Mouse (Mus musculus): Measurements from ENCODE around the gene Ldb1. TPM values are rescaled to one million over a fixed set of nuclear protein-coding genes. Genes with fewer than 3 reads are reported as not detected.

Ldb1 gene
- polyA plus RNA-seq, 1 experiment from 2014 or later, result 131 TPM

DNA sequence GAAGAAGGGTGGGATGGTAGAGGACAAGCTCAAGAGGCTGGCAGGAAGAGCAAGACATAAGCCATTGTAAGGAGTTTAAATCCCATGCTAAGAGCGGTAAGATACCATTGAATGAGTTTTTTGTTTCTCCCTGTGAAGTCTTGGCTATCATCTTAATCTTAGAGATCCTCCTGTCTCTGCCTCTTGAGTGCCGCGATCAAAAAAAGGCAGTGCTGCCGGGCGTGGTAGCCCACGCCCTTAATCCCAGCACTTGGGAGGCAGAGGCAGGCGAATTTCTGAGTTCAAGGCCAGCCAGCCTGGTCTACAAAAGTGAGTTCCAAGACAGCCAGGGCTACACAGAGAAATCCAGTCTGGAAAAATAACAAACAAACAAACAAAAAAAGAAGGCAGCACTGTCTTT, 13.5 kb upstream of the Ldb1 start:
- ATAC-seq (ENCODE audit: insufficient number of reproducible peaks, insufficient read depth, low FRiP score, low TSS enrichment), result no peak
- Histone ChIP-seq H3K9ac (no peak overlapping the region), H3K4me3 (no peak overlapping the region)

GRCm38 (mm10) chr19:46056947-46057607, 12.1 kb upstream of the Ldb1 start:
- Histone ChIP-seq H3K36me3 (peaks cover 5% of the 10 kb centered on the region), H3K4me3 (peak overlapping the region; percentile 86), H3K9me3 (no peaks in the 10 kb centered on the region), H3K4me2 (replicated peaks) (peak overlapping the region; percentile 56), H3K4me1 (peaks cover 17% of the 10 kb centered on the region), H3K9ac (peak overlapping the region; percentile 63), H3K27ac (peak overlapping the region; percentile 95), H3K27me3 (no peaks in the 10 kb centered on the region)
- peak; percentile 73 for ATAC-seq (ENCODE audit: insufficient number of reproducible peaks, insufficient read depth, low FRiP score, low TSS enrichment)
- 1% methylated on average over 40 of the region's 42 CpGs for WGBS

More for the DNA sequence above, 13.5 kb upstream of the Ldb1 start:
- Histone ChIP-seq H3K9me3 (no peaks in the 10 kb centered on the region), H3K36me3 (peaks cover 19% of the 10 kb centered on the region), H3K4me2 (replicated peaks) (peak overlapping the region; percentile 56), H3K27me3 (no peaks in the 10 kb centered on the region), H3K27ac (no peak overlapping the region), H3K4me1 (peaks cover 17% of the 10 kb centered on the region)
- 98% methylated on average over 7 of the region's 7 CpGs for WGBS

GRCm38 (mm10) chr19:46056388-46056946, 11.5 kb upstream of the Ldb1 start:
- peak overlapping the region; percentile 56 for H3K4me2 ChIP-seq (replicated peaks)
- no peaks in the 10 kb centered on the region for H3K27me3 ChIP-seq
- peak overlapping the region; percentile 86 for H3K4me3 ChIP-seq
- under 1% methylated on average over 52 of the region's 52 CpGs for WGBS
- peak overlapping the region; percentile 63 for H3K9ac ChIP-seq
- H3K4me1 ChIP-seq, result peaks cover 17% of the 10 kb centered on the region
- peak; percentile 94 for ATAC-seq (ENCODE audit: insufficient number of reproducible peaks, insufficient read depth, low FRiP score, low TSS enrichment)
- no peaks in the 10 kb centered on the region for H3K9me3 ChIP-seq
- peak overlapping the region; percentile 95 for H3K27ac ChIP-seq
- H3K36me3 ChIP-seq, result no peaks in the 10 kb centered on the region

DNA sequence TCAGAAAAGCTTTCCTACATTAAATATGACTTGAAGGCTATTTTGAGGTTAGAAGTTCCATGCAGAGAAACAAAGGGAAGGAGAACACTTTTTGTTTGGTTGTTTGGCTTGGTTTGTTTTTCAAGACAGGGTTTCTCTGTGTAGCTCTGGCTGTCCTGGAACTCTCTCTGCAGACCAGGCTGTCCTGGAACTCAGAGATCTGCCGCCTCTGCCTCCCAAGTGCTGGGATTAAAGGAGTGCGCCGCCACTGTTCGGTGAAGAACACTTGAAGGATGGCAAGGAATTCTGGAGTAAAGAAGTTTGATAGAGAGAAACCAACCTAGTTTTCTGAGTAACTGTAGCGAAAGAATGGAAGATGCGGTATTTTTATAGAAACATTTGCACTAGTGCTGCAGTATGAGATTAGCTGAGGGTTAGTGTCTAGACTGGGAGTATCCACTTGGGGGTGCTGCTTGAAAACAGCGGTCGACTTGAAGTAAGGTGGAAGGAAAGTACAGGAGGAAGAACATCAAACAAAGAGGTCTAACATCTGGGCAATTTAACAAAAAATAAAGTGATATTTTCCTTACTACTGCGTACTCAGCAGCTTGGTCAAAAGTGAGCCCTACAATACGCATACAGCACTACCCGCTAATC, 10.9 kb upstream of the Ldb1 start:
- Histone ChIP-seq H3K36me3 (no peaks in the 10 kb centered on the region), H3K9me3 (no peaks in the 10 kb centered on the region), H3K4me3 (peak overlapping the region; percentile 86), H3K4me1 (peaks cover 17% of the 10 kb centered on the region), H3K27ac (peak overlapping the region; percentile 95), H3K9ac (peak overlapping the region; percentile 4; the same call in 1 of the 2 replicates), H3K4me2 (replicated peaks) (peak overlapping the region; percentile 56), H3K27me3 (no peaks in the 10 kb centered on the region)
- WGBS, result 1% methylated on average over 11 of the region's 11 CpGs
- ATAC-seq (ENCODE audit: insufficient number of reproducible peaks, insufficient read depth, low FRiP score, low TSS enrichment), result peak; percentile 70

DNA sequence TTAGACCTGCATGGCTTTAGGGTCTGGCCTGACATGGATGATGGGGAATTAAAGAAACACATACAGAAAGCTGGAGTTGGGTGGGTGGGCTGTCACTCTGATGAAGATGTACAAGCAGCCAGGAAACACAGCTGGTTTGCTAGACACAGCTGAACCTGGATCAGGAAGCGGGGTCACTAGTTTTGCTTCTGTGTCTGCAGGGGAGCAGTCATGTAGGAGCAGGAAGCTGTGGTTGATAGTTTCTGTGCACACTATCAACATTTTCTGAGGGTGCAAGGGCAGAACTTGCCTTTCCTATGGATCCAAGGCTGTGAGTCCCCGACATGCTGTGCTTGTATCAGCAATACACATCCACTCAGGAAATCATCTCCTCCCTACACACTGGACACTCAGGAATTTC, 5.4 kb upstream of the Ldb1 start:
- H3K9me3 ChIP-seq, result no peaks in the 10 kb centered on the region
- WGBS, result 81% methylated on average over 2 of the region's 2 CpGs
- no peaks in the 10 kb centered on the region for H3K27me3 ChIP-seq
- no peak overlapping the region for H3K9ac ChIP-seq
- H3K4me2 ChIP-seq (replicated peaks), result no peak overlapping the region
- H3K27ac ChIP-seq, result no peak overlapping the region
- H3K4me3 ChIP-seq, result no peak overlapping the region
- peaks cover 12% of the 10 kb centered on the region for H3K4me1 ChIP-seq
- ATAC-seq (ENCODE audit: insufficient number of reproducible peaks, insufficient read depth, low FRiP score, low TSS enrichment), result no peak
- no peaks in the 10 kb centered on the region for H3K36me3 ChIP-seq

- H3K27me3 ChIP-seq, result no peaks in the 10 kb centered on the region
- no peak overlapping the region for H3K4me2 ChIP-seq (replicated peaks)
- no peak overlapping the region for H3K4me3 ChIP-seq
- 58% methylated on average over 4 of the region's 4 CpGs for WGBS
- no peak overlapping the region for H3K9ac ChIP-seq
- H3K9me3 ChIP-seq, result no peaks in the 10 kb centered on the region
- no peak for ATAC-seq (ENCODE audit: insufficient number of reproducible peaks, insufficient read depth, low FRiP score, low TSS enrichment)
- H3K4me1 ChIP-seq, result peaks cover 12% of the 10 kb centered on the region
- no peak overlapping the region for H3K27ac ChIP-seq
- no peaks in the 10 kb centered on the region for H3K36me3 ChIP-seq
Measured at GRCm38 (mm10) chr19:46049129-46049528, 4.1 kb upstream of the Ldb1 start.

GRCm38 (mm10) chr19:46047426-46047825, 2.4 kb upstream of the Ldb1 start:
- H3K36me3 ChIP-seq, result no peaks in the 10 kb centered on the region
- 23% methylated on average over 2 of the region's 2 CpGs for WGBS
- peaks cover 29% of the 10 kb centered on the region for H3K4me1 ChIP-seq
- H3K4me2 ChIP-seq (replicated peaks), result no peak overlapping the region
- ATAC-seq (ENCODE audit: insufficient number of reproducible peaks, insufficient read depth, low FRiP score, low TSS enrichment), result no peak
- no peaks in the 10 kb centered on the region for H3K27me3 ChIP-seq
- H3K9ac ChIP-seq, result no peak overlapping the region
- no peaks in the 10 kb centered on the region for H3K9me3 ChIP-seq
- H3K4me3 ChIP-seq, result no peak overlapping the region
- no peak overlapping the region for H3K27ac ChIP-seq

- ATAC-seq (ENCODE audit: insufficient number of reproducible peaks, insufficient read depth, low FRiP score, low TSS enrichment), result no peak
- Histone ChIP-seq H3K27ac (peak overlapping the region; percentile 99), H3K4me3 (no peak overlapping the region), H3K4me2 (replicated peaks) (peak overlapping the region; percentile 86), H3K36me3 (no peaks in the 10 kb centered on the region), H3K27me3 (no peaks in the 10 kb centered on the region), H3K9me3 (no peaks in the 10 kb centered on the region), H3K4me1 (peaks cover 37% of the 10 kb centered on the region), H3K9ac (no peak overlapping the region)
- 4% methylated on average over 10 of the region's 10 CpGs for WGBS
Measured at GRCm38 (mm10) chr19:46046621-46047025, 1.6 kb upstream of the Ldb1 start.

DNA sequence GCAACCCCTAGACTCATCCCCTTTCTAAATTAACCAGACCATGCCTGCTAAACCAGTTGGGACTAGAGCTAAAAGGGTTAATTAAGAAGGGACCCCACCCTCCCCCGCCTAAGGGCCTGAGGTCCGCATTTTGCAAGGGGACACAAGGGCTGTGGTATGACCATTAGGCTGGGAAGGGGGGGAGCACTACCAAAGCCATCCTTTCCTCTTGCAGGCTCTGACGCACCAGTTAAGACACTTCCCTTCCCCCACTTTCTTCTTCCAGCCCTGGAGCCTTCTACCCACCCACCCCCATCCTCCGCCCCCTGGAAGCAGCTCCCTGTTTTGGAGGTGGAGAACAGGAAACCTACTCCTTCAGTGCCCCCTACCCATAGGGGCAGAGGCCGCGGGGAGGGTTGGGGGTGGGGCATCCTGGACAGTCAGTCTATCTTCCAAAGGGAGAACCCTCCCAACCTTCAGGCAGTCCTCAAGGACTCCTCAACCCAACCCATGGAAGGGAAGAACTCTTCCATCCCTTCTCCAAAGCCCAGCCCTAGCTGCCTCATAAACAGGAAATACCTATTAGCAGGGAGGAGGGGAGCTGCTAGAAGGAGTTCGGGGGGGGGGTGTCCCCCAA, 790 bp upstream of the Ldb1 start:
- no peaks in the 10 kb centered on the region for H3K27me3 ChIP-seq
- peak overlapping the region; percentile 99 for H3K9ac ChIP-seq
- H3K27ac ChIP-seq, result peak overlapping the region; percentile 99
- peak overlapping the region; percentile 86 for H3K4me2 ChIP-seq (replicated peaks)
- H3K36me3 ChIP-seq, result no peaks in the 10 kb centered on the region
- 0% methylated on average over 7 of the region's 7 CpGs for WGBS
- peak overlapping the region; percentile 94 for H3K4me3 ChIP-seq
- peaks cover 45% of the 10 kb centered on the region for H3K4me1 ChIP-seq
- ATAC-seq (ENCODE audit: insufficient number of reproducible peaks, insufficient read depth, low FRiP score, low TSS enrichment), result peak; percentile 25; the same call in 1 of the 2 replicates
- no peaks in the 10 kb centered on the region for H3K9me3 ChIP-seq

DNA sequence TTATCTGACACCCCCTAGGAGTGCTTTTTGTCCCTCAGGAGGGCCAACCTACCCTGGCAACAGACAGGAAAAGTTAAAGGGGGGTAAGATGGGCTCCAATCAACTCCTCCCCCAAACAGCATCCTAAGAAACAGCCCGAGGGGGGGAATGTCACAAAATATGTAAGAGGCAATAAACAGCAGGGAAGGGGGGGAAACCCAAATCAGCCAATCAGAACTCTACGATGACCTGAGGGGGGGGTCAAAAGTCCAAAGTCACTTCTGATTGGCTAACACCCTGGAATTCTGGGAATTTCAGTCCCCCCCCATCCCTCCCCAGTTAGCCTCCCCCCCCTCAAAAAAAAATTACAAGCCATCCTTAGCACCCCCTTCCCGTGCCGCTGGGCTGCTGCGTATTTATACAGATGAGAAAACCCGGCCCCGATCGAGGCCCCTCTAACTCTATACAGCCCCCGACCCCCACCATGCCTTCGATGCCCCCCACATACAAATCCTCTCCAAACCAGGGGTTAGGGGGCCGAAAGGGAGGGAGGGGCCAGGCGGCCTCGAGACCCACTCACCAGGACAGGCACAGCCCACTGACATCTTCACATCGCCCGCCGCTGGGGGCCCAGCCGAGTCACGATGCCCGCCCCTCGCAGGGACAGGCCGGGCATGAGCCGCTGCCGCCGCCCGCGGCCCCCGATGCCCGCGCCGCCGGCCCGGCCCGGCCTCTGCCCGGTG, 582 bp downstream of the Ldb1 start, which contains the start of gene Pprc1:
Gene Pprc1, plus strand, starts transcription at position 616 of the 722 bp plus-strand sequence.
- ATAC-seq (ENCODE audit: insufficient number of reproducible peaks, insufficient read depth, low FRiP score, low TSS enrichment), result no peak

GRCm38 (mm10) chr19:46043380-46043779, 1.6 kb downstream of the Ldb1 start:
- Histone ChIP-seq H3K27ac (peak overlapping the region; percentile 99), H3K27me3 (no peaks in the 10 kb centered on the region), H3K4me2 (replicated peaks) (peak overlapping the region; percentile 86), H3K9ac (peak overlapping the region; percentile 99; the same call in 1 of the 2 replicates), H3K36me3 (no peaks in the 10 kb centered on the region), H3K4me1 (peaks cover 56% of the 10 kb centered on the region), H3K4me3 (peak overlapping the region; percentile 94), H3K9me3 (no peaks in the 10 kb centered on the region)
- ATAC-seq (ENCODE audit: insufficient number of reproducible peaks, insufficient read depth, low FRiP score, low TSS enrichment), result no peak
- WGBS, result 64% methylated on average over 7 of the region's 7 CpGs

More for the DNA sequence above, 582 bp downstream of the Ldb1 start, which contains the start of gene Pprc1:
- Histone ChIP-seq H3K4me1 (peaks cover 56% of the 10 kb centered on the region), H3K4me3 (peak within 1 kb of the TSS; percentile 94), H3K27ac (peak within 1 kb of the TSS; percentile 99), H3K27me3 (no peaks in the 10 kb centered on the region), H3K36me3 (no peaks in the 10 kb centered on the region), H3K9me3 (no peaks in the 10 kb centered on the region), H3K9ac (peak within 1 kb of the TSS; percentile 99), H3K4me2 (replicated peaks) (peak within 1 kb of the TSS; percentile 86)
- WGBS, result 1% methylated on average over 34 of the region's 34 CpGs
